Mouse (Mus musculus) liver, adult 10 weeks (tissue): ENCODE data around the gene Zfp12. TPM values are rescaled to one million over a fixed set of nuclear protein-coding genes. Genes with fewer than 3 reads are reported as not detected.

Source experiments
- polyA plus RNA-seq: library from polyadenylated mRNA; stranded (reverse); fragments of 350-450 nt; fragmentation: Illumina TruSeq; extraction: RNeasy Lipid Tissue Mini Kit (QIAGEN cat#74804); gene quantifications from one replicate; pipeline ENCODE4 v1.2.3, GENCODE M21; 2014; ENCODE audit warnings: low read depth, low replicate concordance

Gene Zfp12
- polyA plus RNA-seq, result 3.7 TPM

GRCm38 (mm10) chr5:143235028-143235693, at the start of gene Zfp12:
TSS of gene Zfp12 (plus strand) at chr5:143235163.

GRCm38 (mm10) chr5:143226790-143227189, 8.2 kb upstream of the Zfp12 start, which contains the start of gene Spdye4a:
TSS of gene Spdye4a (minus strand) at chr5:143226890.

GRCm38 (mm10) chr5:143269363-143270150, 34.6 kb downstream of the Zfp12 start, which contains the start of gene Zfp316:
TSS of gene Zfp316 (minus strand) at chr5:143270022.

GRCm38 (mm10) chr5:143293404-143293803, 58.4 kb downstream of the Zfp12 start, which contains the start of gene Zfp853:
TSS of gene Zfp853 (minus strand) at chr5:143293623.

Other genes with a start within 250 kb of the Zfp12 start
- gene Rnf216, start 122.2 kb upstream of the Zfp12 start, polyA plus RNA-seq, result 11.4 TPM
- gene Olfr718-ps1, start 87.6 kb upstream of the Zfp12 start, polyA plus RNA-seq, result not detected
- gene Rbak, start 54.4 kb upstream of the Zfp12 start, polyA plus RNA-seq, result 2.6 TPM
- not detected for gene Spdye4b, start 54.1 kb upstream of the Zfp12 start, polyA plus RNA-seq
- gene Spdye4a, start 8.3 kb upstream of the Zfp12 start, polyA plus RNA-seq, result not detected
- 0.34 TPM for gene Zfp316, start 34.9 kb downstream of the Zfp12 start, polyA plus RNA-seq
- not detected for gene Zfp853, start 58.5 kb downstream of the Zfp12 start, polyA plus RNA-seq
- gene E130309D02Rik, start 80.2 kb downstream of the Zfp12 start, polyA plus RNA-seq, result 1.3 TPM
- 7.0 TPM for gene Zdhhc4, start 94.1 kb downstream of the Zfp12 start, polyA plus RNA-seq
- not detected for gene Grid2ip, start 122.2 kb downstream of the Zfp12 start, polyA plus RNA-seq
- 61.7 TPM for gene Kdelr2, start 168.7 kb downstream of the Zfp12 start, polyA plus RNA-seq
- gene Daglb, start 229.4 kb downstream of the Zfp12 start, polyA plus RNA-seq, result 2.1 TPM